Mouse (Mus musculus) bone marrow macrophage, adult 2 months (primary cell): ENCODE results near the gene Sec24c. TPM values are rescaled to one million over a fixed set of nuclear protein-coding genes. Genes with fewer than 3 reads are reported as not detected.
"Not testable (repeated sequence)": the region's sequence is repeated elsewhere in the genome, so short reads cannot be mapped to it uniquely, and the experiment has no call there.

Experiments used
- H3K27ac ChIP-seq: 2 replicates; pipeline ENCODE4 v1.5.1; 2012; ENCODE audit warnings: low read depth, low read length; ENCODE audit not compliant: insufficient read depth
- H3K4me1 ChIP-seq: 2 replicates; pipeline ENCODE4 v1.6.1; 2012; ENCODE audit warnings: low read length; ENCODE audit not compliant: control insufficient read depth, insufficient read depth
- H3K4me3 ChIP-seq: 2 replicates; pipeline ENCODE4 v1.5.1; 2012; ENCODE audit warnings: mild to moderate bottlenecking, low read length, moderate library complexity; ENCODE audit not compliant: insufficient read depth
- CTCF ChIP-seq: IDR thresholded peaks from 2 replicates; pipeline ENCODE4 v1.5.1; 2012; ENCODE audit warnings: low read depth, mild to moderate bottlenecking, low read length, moderate library complexity
- POLR2A ChIP-seq: IDR thresholded peaks from 2 replicates; pipeline ENCODE4 v1.6.1; 2012; ENCODE audit warnings: mild to moderate bottlenecking, low read depth, low read length, borderline replicate concordance
- polyA plus RNA-seq: library from polyadenylated mRNA; stranded (reverse); fragments of >200 nt; gene quantifications from 2 replicates; pipeline ENCODE4 v1.2.4, GENCODE M21; 2012; ENCODE audit not compliant: missing spikeins, insufficient read depth, insufficient read length

The Sec24c gene
- 64.1 and 73.0 TPM in 2 replicates for polyA plus RNA-seq

DNA sequence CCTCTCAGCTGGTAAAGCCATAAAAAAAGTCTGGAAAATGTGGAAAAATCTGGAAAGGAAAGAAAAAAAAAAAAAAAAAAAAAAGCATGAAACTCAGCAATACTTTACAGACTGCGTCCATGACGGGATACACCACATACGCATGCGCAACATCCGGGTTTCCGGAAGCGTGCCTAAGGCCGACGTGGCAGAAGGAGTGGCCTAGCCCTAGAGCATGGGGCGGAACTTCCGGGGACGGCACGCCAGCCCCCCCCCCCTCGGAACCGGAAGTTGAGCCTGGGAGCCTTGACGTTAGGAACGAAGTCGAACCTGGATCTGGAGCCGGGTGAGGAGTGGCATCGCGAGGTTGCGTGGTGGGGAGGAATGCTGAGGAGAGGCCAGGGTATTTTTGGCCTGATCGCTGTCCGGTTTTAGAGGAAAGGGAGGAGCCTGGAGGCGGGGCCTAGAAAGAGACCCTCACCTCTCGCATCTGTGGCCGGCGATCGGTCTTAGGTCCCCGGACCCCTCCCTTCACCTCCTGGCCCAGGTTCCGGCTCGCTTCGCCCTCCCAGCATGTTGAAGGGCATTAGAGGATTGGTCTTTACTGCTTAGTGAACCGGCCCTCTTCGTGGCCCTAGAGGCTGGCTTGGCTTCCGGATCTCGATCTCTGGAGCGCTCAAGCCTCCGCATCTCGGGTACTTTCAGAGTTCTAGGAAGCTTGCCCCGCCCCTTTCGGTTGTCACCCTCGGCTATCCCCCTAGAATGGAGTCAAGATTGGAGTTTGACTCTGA lies at the start of gene Sec24c:
TSS of gene Sec24c (plus strand) at position 245 of the 770 bp plus-strand sequence.
- Histone ChIP-seq H3K27ac (peak within 1 kb of the TSS; percentile 80), H3K4me3 (peak within 1 kb of the TSS; percentile 88), H3K4me1 (peaks cover 4% of the 10 kb centered on the region; the same call in 1 of the 2 replicates)
- no peak for TF ChIP-seq CTCF
- no peak for TF ChIP-seq POLR2A

GRCm38 (mm10) chr14:20626447-20626846 lies 47.7 kb upstream of the Sec24c start:
- H3K4me3 ChIP-seq, result no peak overlapping the region
- H3K27ac ChIP-seq, result no peak overlapping the region
- TF ChIP-seq POLR2A, result no peak
- no peak for TF ChIP-seq CTCF
- H3K4me1 ChIP-seq, result peaks cover 2% of the 10 kb centered on the region

DNA sequence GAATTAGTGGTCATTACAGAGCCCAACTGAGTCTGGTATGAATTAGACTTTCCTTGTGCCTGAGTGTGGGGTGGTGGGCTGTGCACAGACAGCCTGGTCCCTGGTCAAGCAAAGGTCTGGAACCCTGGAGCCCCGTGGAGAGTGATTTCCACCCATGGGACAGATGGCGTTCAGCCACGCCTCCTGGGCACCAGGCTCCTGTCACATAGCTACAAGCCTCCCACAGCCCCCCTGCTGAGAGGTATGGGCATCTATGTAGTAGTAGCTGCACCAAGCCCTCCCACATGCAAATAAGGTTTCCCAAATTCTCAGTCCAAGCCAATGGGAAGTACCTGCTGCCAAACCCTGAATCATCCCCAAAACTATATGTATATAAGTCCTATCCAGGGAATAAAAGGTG lies 47.1 kb upstream of the Sec24c start:
- H3K4me1 ChIP-seq, result peaks cover 2% of the 10 kb centered on the region
- no peak for TF ChIP-seq CTCF
- no peak for TF ChIP-seq POLR2A
- H3K4me3 ChIP-seq, result no peak overlapping the region
- no peak overlapping the region for H3K27ac ChIP-seq

GRCm38 (mm10) chr14:20631253-20631652 lies 42.9 kb upstream of the Sec24c start:
- Histone ChIP-seq H3K4me1 (peaks cover 2% of the 10 kb centered on the region), H3K4me3 (no peak overlapping the region), H3K27ac (no peak overlapping the region)
- TF ChIP-seq CTCF, result no peak
- TF ChIP-seq POLR2A, result no peak

DNA sequence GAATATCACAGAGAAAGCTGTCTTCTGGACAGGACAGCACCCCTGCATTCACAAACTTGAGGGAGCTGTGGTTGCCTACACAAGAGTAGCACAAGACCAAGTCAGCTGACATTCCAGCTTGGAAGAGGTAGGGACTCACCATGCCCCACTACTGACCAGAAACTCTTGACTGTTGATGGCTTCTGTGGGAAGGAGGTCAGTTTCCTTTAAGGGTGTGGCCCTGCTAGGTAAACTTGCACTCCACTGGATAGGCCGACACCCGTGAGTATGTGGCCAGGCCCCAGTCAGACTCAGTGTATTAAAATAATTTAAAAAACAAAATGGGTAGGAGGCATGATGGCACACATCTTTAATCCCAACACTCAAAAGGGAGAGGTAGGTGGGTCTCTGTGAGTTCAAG lies 38.6 kb upstream of the Sec24c start:
- no peak overlapping the region for H3K4me3 ChIP-seq
- TF ChIP-seq CTCF, result no peak
- no peak for TF ChIP-seq POLR2A
- H3K4me1 ChIP-seq, result peaks cover 4% of the 10 kb centered on the region
- no peak overlapping the region for H3K27ac ChIP-seq

DNA sequence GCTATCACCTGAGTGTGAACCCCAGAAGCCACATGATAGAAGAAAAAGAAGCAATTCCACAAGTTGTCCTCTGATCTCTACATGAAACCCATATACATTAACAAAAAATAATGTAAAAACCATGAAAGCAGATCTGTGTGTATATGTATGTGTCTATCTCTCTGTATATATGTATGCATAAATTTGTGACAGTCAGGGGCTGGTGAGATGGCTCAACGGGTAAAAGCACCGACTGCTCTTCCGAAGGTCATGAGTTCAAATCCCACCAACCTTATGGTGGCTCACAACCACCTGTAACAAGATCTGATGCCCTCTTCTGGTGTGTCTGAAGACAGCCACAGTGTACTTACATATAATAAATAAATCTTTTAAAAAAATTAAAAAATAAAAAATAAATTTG lies 37.1 kb upstream of the Sec24c start:
- not testable (repeated sequence) for H3K27ac ChIP-seq, H3K4me3 ChIP-seq, H3K4me1 ChIP-seq

DNA sequence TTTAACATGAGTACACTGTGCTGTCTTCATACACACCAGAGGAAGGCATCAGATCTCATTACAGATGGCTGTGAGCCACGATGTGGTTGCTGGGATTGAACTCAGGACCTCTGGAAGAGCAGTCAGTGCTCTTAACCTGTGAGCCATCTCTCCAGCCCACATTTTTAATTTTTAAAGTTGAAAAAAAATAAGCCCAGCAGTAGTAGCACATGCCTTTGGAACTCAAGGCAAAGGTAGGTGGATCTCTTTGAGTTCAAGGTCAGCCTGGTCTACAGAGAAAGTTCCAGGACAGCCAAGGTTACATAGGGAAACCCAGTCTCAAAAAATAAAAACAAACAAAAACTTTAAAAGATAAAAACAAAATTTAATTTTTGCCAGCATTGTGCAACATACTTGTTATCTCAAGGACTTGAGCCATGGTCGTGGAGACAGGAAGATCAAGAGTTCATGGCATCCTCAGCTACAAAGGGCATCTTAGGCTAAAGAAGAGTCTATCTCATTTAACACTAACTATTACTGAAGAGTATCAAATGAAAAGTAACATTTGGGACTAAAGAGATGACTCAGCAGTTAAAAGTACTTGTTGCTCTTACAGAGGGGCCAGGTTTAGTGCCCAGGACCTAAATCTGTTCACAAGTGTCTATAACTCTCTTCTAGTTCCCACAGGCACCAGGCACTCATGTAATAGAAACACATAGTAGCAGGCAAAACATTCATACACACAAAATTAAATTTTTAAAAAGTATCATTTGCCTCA lies 36.1 kb upstream of the Sec24c start:
- Histone ChIP-seq H3K4me1 (peaks cover 5% of the 10 kb centered on the region), H3K27ac (no peak overlapping the region), H3K4me3 (no peak overlapping the region)
- no peak for TF ChIP-seq CTCF
- no peak for TF ChIP-seq POLR2A

- TF ChIP-seq POLR2A, result no peak
- TF ChIP-seq CTCF, result no peak
- Histone ChIP-seq H3K27ac (no peak overlapping the region), H3K4me3 (no peak overlapping the region), H3K4me1 (peaks cover 5% of the 10 kb centered on the region)
Measured at GRCm38 (mm10) chr14:20638702-20639101, 35.4 kb upstream of the Sec24c start.

- TF ChIP-seq CTCF (no peak), POLR2A (no peak)
- Histone ChIP-seq H3K27ac (no peak overlapping the region), H3K4me3 (peak overlapping the region; percentile 96)
Measured at GRCm38 (mm10) chr14:20639918-20640619, 34.0 kb upstream of the Sec24c start.

More at GRCm38 (mm10) chr14:20639918-20640619, 34.0 kb upstream of the Sec24c start:
- peaks cover 5% of the 10 kb centered on the region for H3K4me1 ChIP-seq
